Mouse (Mus musculus): ENCODE measurements around the gene Cel.
"Not testable (repeated sequence)": the region's sequence is repeated elsewhere in the genome, so short reads cannot be mapped to it uniquely, and the experiment has no call there.

DNA sequence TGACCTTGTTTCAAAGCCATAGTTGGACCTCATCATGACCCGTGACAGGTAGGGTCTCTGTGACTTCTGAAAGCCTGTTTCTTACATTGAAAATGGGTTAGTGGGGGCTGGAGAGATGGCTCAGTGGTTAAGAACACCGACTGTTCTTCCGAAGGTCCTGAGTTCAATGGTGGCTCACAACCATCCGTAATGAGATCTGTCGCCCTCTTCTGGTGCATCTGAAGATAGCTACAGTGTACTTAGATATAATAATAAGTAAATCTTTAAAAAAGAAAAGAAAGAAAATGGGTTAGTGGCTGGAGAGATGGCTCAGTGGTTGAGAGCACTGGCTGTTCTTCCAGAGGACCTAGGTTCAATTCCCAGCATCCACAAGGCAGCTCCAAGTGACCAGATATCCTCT, 51.6 kb downstream of the Cel start:
- TF ChIP-seq ZMIZ1 (IDR thresholded peaks at IDR 0.05; ENCODE audit: low read depth, low read length); RAD21 (IDR thresholded peaks at IDR 0.05; ENCODE audit: low read depth, low read length); E2F4 (IDR thresholded peaks at IDR 0.05; ENCODE audit: insufficient replicate concordance, low read depth, low read length); PAX5 (IDR thresholded peaks at IDR 0.05; ENCODE audit: low read length); TBP (conservative IDR thresholded peaks at IDR 0.05; ENCODE audit: low read depth, low read length); MAX (IDR thresholded peaks at IDR 0.05; ENCODE audit: low read length): not testable (repeated sequence)

All from CH12.LX (cell line).